Mouse (Mus musculus) embryonic facial prominence, embryonic 13.5 days (tissue): ENCODE measurements at regions not wholly inside any gene's neighbourhood (a gene's known extent, or its start where the extent isn't known, plus 50 kb on each side); places are given as distances from the start of the nearest gene placed in this dataset.
A peak's percentile ranks its signal among the peaks of the same experiment; 100 is the strongest.

Experiments used
- ATAC-seq: fragments of 200-750 bp; cut with Nextera tagmentation; 2 replicates; pipeline ENCODE4 v1.8.0; 2017; ENCODE audit warnings: low read depth; ENCODE audit not compliant: insufficient number of reproducible peaks, insufficient read depth, low FRiP score, low TSS enrichment
- H3K27ac ChIP-seq: fragments of 300-500 bp; sonication (generic); 2 replicates; pipeline ENCODE4 v1.5.1; 2015; ENCODE audit warnings: moderate library complexity, mild to moderate bottlenecking, inconsistent platforms
- H3K27me3 ChIP-seq: fragments of 300-500 bp; sonication (generic); 2 replicates; pipeline ENCODE4 v1.6.1; 2015; ENCODE audit warnings: mild to moderate bottlenecking, inconsistent platforms
- H3K36me3 ChIP-seq: fragments of 300-500 bp; sonication (generic); 2 replicates; pipeline ENCODE4 v1.6.1; 2015; ENCODE audit warnings: mild to moderate bottlenecking, inconsistent platforms
- H3K4me1 ChIP-seq: fragments of 300-500 bp; sonication (generic); 2 replicates; pipeline ENCODE4 v1.6.1; 2015; ENCODE audit warnings: inconsistent platforms
- H3K4me2 ChIP-seq: fragments of 300-500 bp; sonication (generic); 2 replicates; pipeline ENCODE4 v1.6.1; 2015; ENCODE audit warnings: moderate library complexity, mild to moderate bottlenecking, inconsistent platforms
- H3K4me3 ChIP-seq: fragments of 300-500 bp; sonication (generic); 2 replicates; pipeline ENCODE4 v1.5.1; 2015; ENCODE audit warnings: mild to moderate bottlenecking, inconsistent platforms
- H3K9ac ChIP-seq: fragments of 300-500 bp; sonication (generic); 2 replicates; pipeline ENCODE4 v1.6.1; 2015; ENCODE audit warnings: mild to moderate bottlenecking, inconsistent platforms
- H3K9me3 ChIP-seq: fragments of 300-500 bp; sonication (generic); 2 replicates; pipeline ENCODE4 v1.6.1; 2016; ENCODE audit warnings: inconsistent platforms
- WGBS: fragments of 180-500 bp; shearing (Covaris S2); methylation state at CpG from one replicate; pipeline ENCODE4 v1.1.7; 2015; ENCODE audit warnings: mixed read lengths; 5-methylcytosine and 5-hydroxymethylcytosine counted together

GRCm38 (mm10) chr5:103355372-103356300 lies 69.4 kb upstream of the Ptpn13 start:
- Histone ChIP-seq H3K4me2 (peak overlapping the region; percentile 52), H3K4me3 (peak overlapping the region; percentile 30)

DNA sequence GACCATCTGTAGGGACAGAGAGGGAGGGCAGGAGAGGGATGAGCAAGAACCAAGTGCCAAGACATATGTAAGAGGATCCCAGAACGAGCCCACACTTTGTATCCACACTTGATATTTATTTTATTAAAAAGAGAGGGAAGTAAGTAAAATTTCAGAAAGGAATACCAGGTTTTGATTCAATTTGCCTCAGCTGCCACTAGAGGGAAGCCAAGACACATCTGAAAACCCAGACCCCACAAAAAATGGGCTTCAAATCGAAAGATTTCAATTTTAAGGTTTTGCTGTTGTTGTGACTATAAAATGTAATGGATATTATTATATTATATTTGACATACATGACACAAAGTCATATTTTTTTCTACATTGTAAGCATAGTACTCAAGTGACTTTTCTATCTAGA lies 81.1 kb upstream of the Ptpn13 start:
- Histone ChIP-seq H3K27me3 (peaks cover 3% of the 10 kb centered on the region), H3K36me3 (no peaks in the 10 kb centered on the region), H3K4me1 (no peaks in the 10 kb centered on the region), H3K9ac (no peak overlapping the region), H3K9me3 (peaks cover 7% of the 10 kb centered on the region), H3K27ac (no peak overlapping the region), H3K4me3 (no peak overlapping the region), H3K4me2 (no peak overlapping the region)
- 26% methylated on average over 2 of the region's 2 CpGs for WGBS
- ATAC-seq = no peak

More at GRCm38 (mm10) chr5:103355372-103356300, 69.4 kb upstream of the Ptpn13 start:
- Histone ChIP-seq H3K9ac (no peak overlapping the region), H3K9me3 (peaks cover 10% of the 10 kb centered on the region), H3K36me3 (no peaks in the 10 kb centered on the region), H3K4me1 (0 out of 2 replicates have a peak, but pooled peaks cover 3% of the 10 kb centered on the region), H3K27me3 (peaks cover 10% of the 10 kb centered on the region; the same call in 1 of the 2 replicates), H3K27ac (no peak overlapping the region)
- ATAC-seq = no peak
- WGBS = 39% methylated on average over 21 of the region's 21 CpGs

DNA sequence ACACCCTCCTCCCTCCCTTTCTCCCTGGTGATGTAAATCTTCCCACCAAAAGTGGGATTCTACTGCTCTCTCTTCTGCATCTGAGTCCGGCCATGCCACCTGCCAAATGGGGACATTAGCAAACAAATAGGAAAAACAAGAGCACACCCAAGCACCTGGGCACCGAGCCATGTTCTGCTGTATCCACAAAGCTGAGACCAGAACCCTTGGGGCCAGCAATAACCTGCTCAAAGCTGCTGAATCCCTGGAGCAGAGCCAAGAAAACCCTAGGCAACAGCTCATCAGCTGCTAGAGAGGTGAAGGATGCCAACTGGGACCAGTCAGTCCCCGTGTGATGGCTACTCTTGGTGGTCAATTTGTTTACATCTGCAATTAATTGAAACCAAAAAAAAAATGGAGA lies 83.5 kb upstream of the Ptpn13 start:
- no peaks in the 10 kb centered on the region for H3K36me3 ChIP-seq
- WGBS = 48% methylated on average over 3 of the region's 3 CpGs
- ATAC-seq = no peak
- no peak overlapping the region for H3K4me2 ChIP-seq
- H3K4me3 ChIP-seq = no peak overlapping the region
- peaks cover 3% of the 10 kb centered on the region for H3K27me3 ChIP-seq
- peaks cover 3% of the 10 kb centered on the region for H3K4me1 ChIP-seq
- H3K9ac ChIP-seq = no peak overlapping the region
- no peak overlapping the region for H3K27ac ChIP-seq
- peaks cover 3% of the 10 kb centered on the region; the same call in 1 of the 2 replicates for H3K9me3 ChIP-seq

GRCm38 (mm10) chr5:103340626-103341025 lies 84.4 kb upstream of the Ptpn13 start:
- no peaks in the 10 kb centered on the region for H3K36me3 ChIP-seq
- H3K9ac ChIP-seq = no peak overlapping the region
- no peak overlapping the region for H3K4me3 ChIP-seq
- no peak overlapping the region for H3K27ac ChIP-seq
- no peak for ATAC-seq
- peaks cover 8% of the 10 kb centered on the region for H3K4me1 ChIP-seq
- WGBS = 52% methylated on average over 9 of the region's 9 CpGs
- H3K27me3 ChIP-seq = peaks cover 3% of the 10 kb centered on the region
- no peak overlapping the region for H3K4me2 ChIP-seq
- no peaks in the 10 kb centered on the region for H3K9me3 ChIP-seq

GRCm38 (mm10) chr5:103336689-103337490 lies 88.1 kb upstream of the Ptpn13 start:
- Histone ChIP-seq H3K4me1 (peaks cover 8% of the 10 kb centered on the region), H3K4me2 (peak overlapping the region; percentile 34), H3K27me3 (no peaks in the 10 kb centered on the region; the same call in 1 of the 2 replicates), H3K27ac (no peak overlapping the region), H3K9me3 (no peaks in the 10 kb centered on the region), H3K9ac (no peak overlapping the region), H3K36me3 (no peaks in the 10 kb centered on the region), H3K4me3 (no peak overlapping the region)
- ATAC-seq = 0 out of 2 replicates have a peak, but pooled peaks have one; percentile 56
- WGBS = 21% methylated on average over 11 of the region's 11 CpGs

DNA sequence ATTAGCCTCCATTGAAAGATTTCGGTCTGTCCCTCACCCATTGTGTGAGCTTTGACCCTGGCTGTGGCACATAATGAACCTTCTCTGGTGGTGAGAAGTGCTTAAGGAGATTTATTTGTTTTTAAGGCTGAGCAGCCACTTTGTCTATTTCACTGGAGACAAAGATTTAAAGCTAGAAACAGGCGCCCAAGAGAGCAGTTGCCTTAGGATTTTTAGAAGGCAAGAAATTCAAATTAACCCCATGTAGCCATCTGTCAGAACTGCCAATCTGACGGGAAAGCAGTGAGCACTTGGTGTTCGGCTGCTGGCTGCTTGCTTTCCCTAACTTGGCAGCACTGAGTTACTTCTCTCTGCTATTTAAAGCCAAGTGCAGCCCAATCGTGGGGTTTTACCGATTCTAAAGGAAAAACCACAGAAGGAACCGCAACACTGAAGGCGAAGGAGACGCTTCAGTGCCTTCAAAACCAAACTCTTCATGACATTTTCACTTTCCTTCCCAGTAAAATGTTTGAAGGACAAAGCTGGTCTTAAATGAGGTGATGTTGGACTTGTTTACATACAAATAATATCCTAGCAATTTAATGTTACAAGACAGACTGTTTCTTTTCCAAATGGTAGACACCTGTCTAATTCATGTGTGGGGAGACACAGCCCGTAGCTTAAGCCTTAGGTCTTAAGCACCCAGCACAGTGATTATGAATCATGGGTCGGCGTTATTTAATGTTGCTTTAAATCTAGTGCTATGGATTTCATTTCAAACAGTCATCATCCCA lies 88.9 kb upstream of the Ptpn13 start:
- H3K4me1 ChIP-seq = peaks cover 8% of the 10 kb centered on the region
- peak overlapping the region; percentile 34 for H3K4me2 ChIP-seq
- H3K36me3 ChIP-seq = no peaks in the 10 kb centered on the region
- ATAC-seq = no peak
- no peaks in the 10 kb centered on the region for H3K9me3 ChIP-seq
- H3K9ac ChIP-seq = no peak overlapping the region
- no peaks in the 10 kb centered on the region; the same call in 1 of the 2 replicates for H3K27me3 ChIP-seq
- H3K4me3 ChIP-seq = no peak overlapping the region
- 20% methylated on average over 12 of the region's 12 CpGs for WGBS
- 0 out of 2 replicates have a peak overlapping the region, but pooled peaks have one; percentile 48 for H3K27ac ChIP-seq

DNA sequence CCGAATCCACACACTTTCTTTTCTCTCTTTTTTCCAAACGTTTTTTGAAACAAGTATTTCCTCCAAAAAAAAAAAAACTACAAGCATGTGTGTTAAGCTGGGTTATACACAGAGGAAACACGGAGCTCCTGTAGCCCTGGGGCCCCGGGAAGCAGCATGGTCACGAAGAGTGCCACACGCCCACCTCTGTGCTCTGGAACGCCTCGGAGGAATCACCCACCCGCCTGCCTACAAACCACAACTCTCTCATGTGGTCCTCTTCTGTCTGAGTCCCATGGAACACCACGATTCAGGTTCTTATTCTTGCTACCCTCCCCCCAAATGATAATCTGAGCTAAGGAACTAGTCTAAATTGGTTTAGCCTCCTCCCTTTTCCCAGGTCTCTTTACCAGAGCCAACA lies 98.6 kb upstream of the Ptpn13 start:
- no peaks in the 10 kb centered on the region; the same call in 1 of the 2 replicates for H3K4me1 ChIP-seq
- H3K4me2 ChIP-seq = no peak overlapping the region
- 55% methylated on average over 10 of the region's 10 CpGs for WGBS
- H3K36me3 ChIP-seq = no peaks in the 10 kb centered on the region
- ATAC-seq = no peak
- no peaks in the 10 kb centered on the region for H3K27me3 ChIP-seq
- H3K27ac ChIP-seq = no peak overlapping the region
- H3K9me3 ChIP-seq = no peaks in the 10 kb centered on the region
- no peak overlapping the region for H3K4me3 ChIP-seq
- no peak overlapping the region for H3K9ac ChIP-seq

DNA sequence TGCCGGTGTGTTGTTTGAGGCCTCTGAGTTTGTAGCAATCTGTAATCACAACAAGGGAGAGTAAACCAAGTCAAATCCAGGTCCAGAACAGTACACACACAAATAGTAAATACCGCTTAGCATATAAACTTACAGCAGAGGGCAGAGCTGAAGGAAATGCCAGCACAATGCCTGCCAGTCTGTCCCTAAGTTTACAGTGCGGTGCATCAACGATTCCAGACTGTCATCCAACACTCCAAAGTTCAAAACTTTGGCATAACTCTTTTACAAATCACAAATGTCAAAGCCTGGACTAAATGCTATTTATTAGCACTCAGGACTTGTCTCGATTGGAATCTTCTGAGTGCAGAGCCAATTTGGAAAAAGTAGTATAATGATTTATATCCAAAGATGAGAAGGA lies 104.7 kb upstream of the Ptpn13 start:
- Histone ChIP-seq H3K36me3 (no peaks in the 10 kb centered on the region), H3K4me3 (no peak overlapping the region), H3K4me1 (no peaks in the 10 kb centered on the region; the same call in 1 of the 2 replicates), H3K27me3 (no peaks in the 10 kb centered on the region), H3K27ac (no peak overlapping the region), H3K9me3 (no peaks in the 10 kb centered on the region), H3K4me2 (no peak overlapping the region), H3K9ac (no peak overlapping the region)
- ATAC-seq = no peak
- 71% methylated on average over 5 of the region's 5 CpGs for WGBS

DNA sequence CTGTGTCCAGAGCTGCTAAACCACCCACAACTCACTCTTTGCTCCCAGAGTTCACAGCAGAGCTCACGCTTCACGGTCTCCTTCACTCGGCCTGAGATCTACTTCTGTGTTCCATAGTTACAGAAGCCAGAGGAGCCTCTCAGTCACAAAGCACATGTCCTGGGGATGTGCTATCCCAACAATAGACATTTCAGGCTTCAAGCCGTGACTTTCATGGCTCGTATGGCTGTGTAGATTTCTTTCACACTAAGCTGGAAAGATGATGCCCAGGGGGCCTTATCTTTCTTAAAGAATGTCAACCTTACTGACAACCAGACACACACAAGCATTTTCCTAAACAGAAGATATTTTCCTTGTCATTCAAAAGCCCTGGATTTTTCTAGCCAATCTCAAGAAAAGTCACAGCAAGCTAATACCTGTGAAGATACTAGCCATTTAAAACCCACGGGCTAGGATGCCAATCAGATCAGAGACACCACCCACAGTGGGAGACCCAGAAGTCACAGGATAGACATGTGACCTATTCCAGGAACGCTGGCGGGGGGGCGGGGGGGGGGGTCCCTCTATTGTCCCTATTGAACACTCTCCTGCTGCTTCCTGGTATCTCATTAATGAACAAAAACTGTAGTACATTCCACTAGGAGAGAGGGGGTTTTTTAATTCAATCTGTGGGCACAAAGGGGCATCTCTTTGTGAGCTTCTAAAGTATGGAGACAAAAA lies 98.8 kb upstream of the Mapk10 start:
- Histone ChIP-seq H3K4me1 (no peaks in the 10 kb centered on the region), H3K27me3 (no peaks in the 10 kb centered on the region), H3K4me3 (no peak overlapping the region), H3K9me3 (no peaks in the 10 kb centered on the region), H3K4me2 (no peak overlapping the region), H3K27ac (no peak overlapping the region), H3K9ac (no peak overlapping the region), H3K36me3 (no peaks in the 10 kb centered on the region)
- no peak for ATAC-seq
- 27% methylated on average over 9 of the region's 9 CpGs for WGBS

DNA sequence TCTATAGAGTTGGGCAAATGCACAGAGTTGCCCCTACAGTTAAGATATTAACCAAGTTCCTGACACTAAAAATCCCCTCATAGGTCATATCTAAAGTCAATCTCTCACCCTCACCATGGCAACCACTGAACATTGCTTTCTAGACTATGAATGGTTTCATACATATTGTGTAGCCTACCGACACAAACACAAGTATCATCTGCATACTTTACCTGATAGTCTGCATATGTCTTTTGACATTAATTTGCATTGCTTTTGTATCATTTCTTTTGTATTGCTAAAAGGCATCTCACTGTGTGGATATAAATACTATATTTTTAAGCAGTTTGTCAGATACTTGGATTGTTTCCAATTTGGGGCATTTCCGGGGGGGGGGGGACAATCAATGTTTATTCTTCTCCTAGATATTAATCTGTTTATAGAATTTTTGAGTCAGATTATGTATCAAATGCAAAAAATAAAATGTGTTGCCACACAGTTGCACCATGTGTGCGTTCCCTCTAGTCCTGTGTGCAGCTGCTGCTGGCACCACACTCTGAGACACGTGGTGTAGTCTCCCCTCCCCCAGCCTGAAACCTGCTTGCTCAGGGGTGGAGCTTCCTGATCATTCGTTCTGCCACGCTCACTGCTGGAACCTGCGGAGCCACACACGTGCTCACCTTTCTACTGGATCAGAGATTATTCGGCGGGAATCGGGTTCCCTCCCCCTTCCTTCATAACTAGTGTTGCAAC lies 94.7 kb upstream of the Mapk10 start:
- Histone ChIP-seq H3K4me3 (no peak overlapping the region), H3K9ac (no peak overlapping the region), H3K9me3 (no peaks in the 10 kb centered on the region), H3K27me3 (no peaks in the 10 kb centered on the region), H3K4me2 (no peak overlapping the region), H3K4me1 (no peaks in the 10 kb centered on the region), H3K27ac (no peak overlapping the region), H3K36me3 (no peaks in the 10 kb centered on the region)
- no peak for ATAC-seq
- 65% methylated on average over 11 of the region's 11 CpGs for WGBS
